Mouse (Mus musculus) hindbrain, postnatal 0 days (tissue): ENCODE measurements around the gene Pdgfc. TPM values are rescaled to one million over a fixed set of nuclear protein-coding genes. Genes with fewer than 3 reads are reported as not detected.
"Not testable (repeated sequence)": the region's sequence is repeated elsewhere in the genome, so short reads cannot be mapped to it uniquely, and the experiment has no call there.

Experiments
- ATAC-seq: fragments of 200-750 bp; cut with Nextera tagmentation; 2 replicates; pipeline ENCODE4 v1.8.0; 2017; ENCODE audit warnings: mild to moderate bottlenecking, moderate TSS enrichment, moderate library complexity
- DNase-seq: peaks from one replicate; pipeline ENCODE4 v3.0.0-alpha.2; 2015; ENCODE audit warnings: low spot score
- H3K27ac ChIP-seq: fragments of 300-500 bp; sonication (generic); 2 replicates; pipeline ENCODE4 v1.5.1; 2014; ENCODE audit warnings: mild to moderate bottlenecking
- H3K27me3 ChIP-seq: fragments of 300-500 bp; sonication (generic); 2 replicates; pipeline ENCODE4 v1.6.1; 2014; ENCODE audit warnings: low read length, mixed read lengths; ENCODE audit not compliant: insufficient read depth
- H3K36me3 ChIP-seq: fragments of 300-500 bp; sonication (generic); 2 replicates; pipeline ENCODE4 v1.6.1; 2014; ENCODE audit warnings: low read length, mixed read lengths; ENCODE audit not compliant: insufficient read depth
- H3K4me1 ChIP-seq: fragments of 300-500 bp; sonication (generic); 2 replicates; pipeline ENCODE4 v1.6.1; 2014; ENCODE audit warnings: antibody characterized with exemption, low read length, mixed read lengths; ENCODE audit not compliant: insufficient read depth
- H3K4me2 ChIP-seq: fragments of 300-500 bp; sonication (generic); 2 replicates; pipeline ENCODE4 v1.6.1; 2014; ENCODE audit warnings: low read depth, mild to moderate bottlenecking, low read length, moderate library complexity, mixed read lengths
- H3K4me3 ChIP-seq: fragments of 300-500 bp; sonication (generic); 2 replicates; pipeline ENCODE4 v1.5.1; 2014; ENCODE audit warnings: low read length
- H3K9ac ChIP-seq: fragments of 300-500 bp; sonication (generic); replicated peaks from 2 replicates; pipeline ENCODE4 v1.6.1; 2014; ENCODE audit warnings: mild to moderate bottlenecking, low read length, moderate library complexity, mixed read lengths
- H3K9me3 ChIP-seq: fragments of 300-500 bp; sonication (generic); 2 replicates; pipeline ENCODE4 v1.6.1; 2016; ENCODE audit warnings: low read length, mixed read lengths
- CTCF ChIP-seq: IDR thresholded peaks from 2 replicates; pipeline ENCODE4 v1.5.1; 2016; ENCODE audit warnings: antibody characterized with exemption, control low read depth, low read depth
- WGBS: fragments of 180-500 bp; shearing (Covaris S2); extraction: QIAGEN DNeasy Blood & Tissue Kit; methylation state at CpG from one replicate; pipeline ENCODE4 v1.1.7; 2014; 5-methylcytosine and 5-hydroxymethylcytosine counted together
- polyA plus RNA-seq: library from polyadenylated mRNA; unstranded; fragments of >200 nt; fragmentation: Nextera tagmentation; extraction: Ambion mirVana; gene quantifications from 2 replicates; pipeline ENCODE4 v1.2.1, GENCODE M21; 2015
- total RNA-seq: library from RNA; depleted of rRNA; stranded (reverse); fragments of >200 nt; gene quantifications from 2 replicates; pipeline ENCODE4 v1.2.3, GENCODE M21; 2014

Pdgfc gene
- total and polyA plus RNA-seq, 2 experiments from 2014 or later, result 7.1 to 7.5 TPM

GRCm38 (mm10) chr3:81112892-81113291 lies 76.7 kb downstream of the Pdgfc start:
- Histone ChIP-seq H3K4me2 (no peak overlapping the region), H3K4me3 (no peak overlapping the region), H3K27ac (no peak overlapping the region), H3K27me3 (no peaks in the 10 kb centered on the region), H3K4me1 (no peaks in the 10 kb centered on the region), H3K9ac (no peak overlapping the region), H3K9me3 (no peaks in the 10 kb centered on the region), H3K36me3 (no peaks in the 10 kb centered on the region)
- ATAC-seq (no peak), DNase-seq (no peak)
- no peak for TF ChIP-seq CTCF
- WGBS, result 97% methylated on average over 3 of the region's 3 CpGs

DNA sequence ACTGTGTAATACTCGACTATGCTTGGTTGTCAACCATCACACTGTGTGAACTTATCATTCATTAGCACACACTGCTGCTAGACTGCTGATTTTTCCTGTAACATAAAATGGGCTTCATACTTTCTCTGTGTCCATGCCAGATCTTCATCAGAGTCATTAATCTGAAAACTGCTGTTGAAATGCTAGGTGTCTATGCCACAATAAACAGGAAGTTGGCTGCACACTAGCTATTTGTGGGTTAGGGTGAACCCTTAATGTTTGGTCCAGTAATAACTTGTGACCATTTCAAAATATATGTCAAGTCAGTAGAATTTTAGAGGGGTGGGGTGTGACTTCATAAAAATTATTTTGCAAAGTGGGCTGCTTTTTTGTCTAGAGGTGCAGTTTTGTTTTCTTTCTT lies 84.4 kb downstream of the Pdgfc start:
- Histone ChIP-seq H3K27me3 (no peaks in the 10 kb centered on the region), H3K4me3 (no peak overlapping the region), H3K9me3 (no peaks in the 10 kb centered on the region), H3K9ac (no peak overlapping the region), H3K4me1 (no peaks in the 10 kb centered on the region), H3K4me2 (no peak overlapping the region), H3K36me3 (no peaks in the 10 kb centered on the region), H3K27ac (no peak overlapping the region)
- TF ChIP-seq CTCF, result no peak
- ATAC-seq (no peak), DNase-seq (no peak)
- 85% methylated on average over 1 of the region's 1 CpGs for WGBS

GRCm38 (mm10) chr3:81121731-81122130 lies 85.5 kb downstream of the Pdgfc start:
- Histone ChIP-seq H3K9ac (no peak overlapping the region), H3K27ac (no peak overlapping the region), H3K27me3 (no peaks in the 10 kb centered on the region), H3K4me1 (no peaks in the 10 kb centered on the region), H3K4me2 (no peak overlapping the region), H3K36me3 (no peaks in the 10 kb centered on the region), H3K4me3 (no peak overlapping the region), H3K9me3 (no peaks in the 10 kb centered on the region)
- no peak for DNase-seq
- no peak for TF ChIP-seq CTCF
- no peak for ATAC-seq
- 84% methylated on average over 1 of the region's 1 CpGs for WGBS

- no peaks in the 10 kb centered on the region for H3K4me1 ChIP-seq
- no peak for ATAC-seq
- no peaks in the 10 kb centered on the region for H3K9me3 ChIP-seq
- no peak overlapping the region for H3K4me3 ChIP-seq
- no peak overlapping the region for H3K9ac ChIP-seq
- H3K36me3 ChIP-seq, result no peaks in the 10 kb centered on the region
- 92% methylated on average over 3 of the region's 3 CpGs for WGBS
- no peak for TF ChIP-seq CTCF
- H3K4me2 ChIP-seq, result no peak overlapping the region
- no peak overlapping the region for H3K27ac ChIP-seq
- no peaks in the 10 kb centered on the region for H3K27me3 ChIP-seq
- DNase-seq, result no peak
Observed at GRCm38 (mm10) chr3:81123461-81123860, 87.2 kb downstream of the Pdgfc start.

DNA sequence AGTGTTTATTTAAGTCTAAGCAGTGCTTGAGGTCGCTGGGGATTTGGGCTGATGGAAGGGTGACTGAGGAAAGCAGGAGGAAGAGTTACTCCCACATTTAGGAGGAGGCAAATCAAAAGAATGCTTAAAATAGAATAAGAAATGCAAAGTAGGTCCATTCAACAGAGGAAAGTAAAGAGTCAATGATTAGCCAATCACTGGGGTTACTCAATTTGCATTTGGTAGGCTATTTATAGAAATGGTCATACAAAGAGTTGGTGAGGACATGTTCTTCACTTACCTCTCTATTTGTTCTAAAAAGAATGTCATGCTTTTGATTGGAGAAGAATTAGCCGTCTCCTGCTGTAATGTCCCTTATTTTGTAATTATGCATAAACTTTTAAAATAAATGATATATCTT lies 90.8 kb downstream of the Pdgfc start:
- no peaks in the 10 kb centered on the region for H3K27me3 ChIP-seq
- TF ChIP-seq CTCF, result no peak
- H3K9ac ChIP-seq, result no peak overlapping the region
- DNase-seq, result no peak
- no peaks in the 10 kb centered on the region for H3K36me3 ChIP-seq
- no peak overlapping the region for H3K27ac ChIP-seq
- H3K9me3 ChIP-seq, result no peaks in the 10 kb centered on the region
- no peaks in the 10 kb centered on the region for H3K4me1 ChIP-seq
- H3K4me3 ChIP-seq, result no peak overlapping the region
- 47% methylated on average over 2 of the region's 2 CpGs for WGBS
- H3K4me2 ChIP-seq, result no peak overlapping the region
- ATAC-seq, result no peak

- ATAC-seq (no peak), DNase-seq (no peak)
- Histone ChIP-seq H3K27me3 (no peaks in the 10 kb centered on the region), H3K36me3 (no peaks in the 10 kb centered on the region), H3K4me2 (no peak overlapping the region), H3K9ac (no peak overlapping the region), H3K4me1 (no peaks in the 10 kb centered on the region), H3K9me3 (no peaks in the 10 kb centered on the region), H3K27ac (no peak overlapping the region), H3K4me3 (no peak overlapping the region)
- TF ChIP-seq CTCF, result no peak
- 85% methylated on average over 3 of the region's 3 CpGs for WGBS
Observed at GRCm38 (mm10) chr3:81136985-81137384, 100.8 kb downstream of the Pdgfc start.

DNA sequence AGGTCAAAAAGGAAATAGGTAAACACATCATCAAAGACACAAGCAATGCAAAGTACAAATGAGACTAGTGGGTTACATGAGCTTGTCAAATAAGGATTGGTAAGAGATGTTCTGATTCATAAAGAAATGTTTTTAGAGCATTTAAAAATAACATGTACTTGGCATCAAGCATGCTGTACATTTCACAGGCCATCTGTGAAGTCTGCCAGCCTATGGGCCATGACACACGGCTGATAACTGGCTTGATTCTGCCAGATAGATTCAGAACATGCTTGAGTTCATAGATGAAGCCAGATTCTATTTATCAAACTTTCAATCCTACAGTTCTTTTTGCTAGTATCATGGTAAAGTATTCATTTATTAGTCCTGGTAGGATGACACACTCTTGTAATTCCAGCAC lies 101.8 kb downstream of the Pdgfc start:
- H3K4me3 ChIP-seq, H3K4me2 ChIP-seq, DNase-seq, H3K9ac ChIP-seq, H3K4me1 ChIP-seq, H3K27me3 ChIP-seq, ATAC-seq, H3K36me3 ChIP-seq, H3K9me3 ChIP-seq, H3K27ac ChIP-seq: not testable (repeated sequence)
- WGBS, result 73% methylated on average over 1 of the region's 1 CpGs

GRCm38 (mm10) chr3:81143730-81144129 lies 107.5 kb downstream of the Pdgfc start:
- DNase-seq (no peak), ATAC-seq (no peak)
- Histone ChIP-seq H3K27me3 (no peaks in the 10 kb centered on the region), H3K27ac (no peak overlapping the region), H3K9ac (no peak overlapping the region), H3K9me3 (no peaks in the 10 kb centered on the region), H3K4me2 (no peak overlapping the region), H3K4me3 (no peak overlapping the region), H3K36me3 (no peaks in the 10 kb centered on the region), H3K4me1 (no peaks in the 10 kb centered on the region)
- no peak for TF ChIP-seq CTCF
